Mouse (Mus musculus) C2C12 (cell line): ENCODE results near the gene Top2a. TPM values are rescaled to one million over a fixed set of nuclear protein-coding genes. Genes with fewer than 3 reads are reported as not detected.

Experiments
- H3K27me3 ChIP-seq: one replicate; pipeline ENCODE4 v1.6.1; 2011; ENCODE audit not compliant: control insufficient read depth, insufficient read depth, insufficient read length
- H3K36me3 ChIP-seq: one replicate; pipeline ENCODE4 v1.6.1; 2011; ENCODE audit not compliant: control insufficient read depth, insufficient read depth
- H3K4me3 ChIP-seq: one replicate; pipeline ENCODE4 v1.5.1; 2011; ENCODE audit warnings: mild to moderate bottlenecking, control low read depth; ENCODE audit not compliant: poor library complexity, insufficient read depth, severe bottlenecking
- H3K79me2 ChIP-seq: one replicate; pipeline ENCODE4 v1.6.1; 2011; ENCODE audit not compliant: control insufficient read depth, insufficient read depth
- H3K79me3 ChIP-seq: one replicate; pipeline ENCODE4 v1.6.1; 2011; ENCODE audit warnings: low read depth, control low read depth
- H3ac ChIP-seq: one replicate; pipeline ENCODE3; 2011; ENCODE audit warnings: low read depth; ENCODE audit not compliant: control insufficient read depth, insufficient read length
- CEBPB ChIP-seq: IDR thresholded peaks from one replicate; pipeline ENCODE4 v1.6.1; 2011; ENCODE audit warnings: low read depth, mild to moderate bottlenecking, control low read depth, moderate library complexity
- CTCF ChIP-seq: IDR thresholded peaks from one replicate; pipeline ENCODE4 v1.5.1; 2011; ENCODE audit not compliant: control insufficient read depth, insufficient read depth, insufficient read length
- FOSL1 ChIP-seq: IDR thresholded peaks from one replicate; pipeline ENCODE4 v1.8.0; 2011; ENCODE audit warnings: mild to moderate bottlenecking, low read length; ENCODE audit not compliant: poor library complexity, insufficient read depth, severe bottlenecking
- MAX ChIP-seq: IDR thresholded peaks from one replicate; pipeline ENCODE4 v1.6.1; 2011; ENCODE audit warnings: mild to moderate bottlenecking, control low read depth
- MYOD1 ChIP-seq: IDR thresholded peaks from one replicate; pipeline ENCODE4 v1.6.1; 2011; ENCODE audit warnings: low read depth; ENCODE audit not compliant: control insufficient read depth, insufficient read length
- MYOG ChIP-seq: IDR thresholded peaks from one replicate; pipeline ENCODE4 v1.6.1; 2011; ENCODE audit not compliant: control insufficient read depth, insufficient read length; ENCODE audit errors: extremely low read depth
- USF1 ChIP-seq: IDR thresholded peaks from one replicate; pipeline ENCODE4 v1.6.1; 2011; ENCODE audit warnings: low read depth, mild to moderate bottlenecking, control low read depth, moderate library complexity
- polyA plus RNA-seq: library from polyadenylated mRNA; unstranded; fragments of >200 nt; fragmentation: generic; extraction: Trizol; gene quantifications from one replicate; pipeline ENCODE4 v1.2.1, GENCODE M21; 2012; ENCODE audit warnings: missing spikeins

The Top2a gene
- polyA plus RNA-seq, 1 experiment = 83.8 TPM

GRCm38 (mm10) chr11:99065353-99065752 is 41.4 kb upstream of the Top2a start:
- H3K27me3 ChIP-seq = no peaks in the 10 kb centered on the region
- H3K36me3 ChIP-seq = no peaks in the 10 kb centered on the region
- no peaks in the 10 kb centered on the region for H3K79me2 ChIP-seq
- TF ChIP-seq MYOG (no peak), CTCF (no peak)
- H3ac ChIP-seq = no peak overlapping the region
- H3K79me3 ChIP-seq = no peaks in the 10 kb centered on the region
- H3K4me3 ChIP-seq = no peak overlapping the region

- Histone ChIP-seq H3K4me3 (no peak overlapping the region), H3K27me3 (no peaks in the 10 kb centered on the region)
These were observed 39.6 kb upstream of the Top2a start for GRCm38 (mm10) chr11:99063406-99064131.

DNA sequence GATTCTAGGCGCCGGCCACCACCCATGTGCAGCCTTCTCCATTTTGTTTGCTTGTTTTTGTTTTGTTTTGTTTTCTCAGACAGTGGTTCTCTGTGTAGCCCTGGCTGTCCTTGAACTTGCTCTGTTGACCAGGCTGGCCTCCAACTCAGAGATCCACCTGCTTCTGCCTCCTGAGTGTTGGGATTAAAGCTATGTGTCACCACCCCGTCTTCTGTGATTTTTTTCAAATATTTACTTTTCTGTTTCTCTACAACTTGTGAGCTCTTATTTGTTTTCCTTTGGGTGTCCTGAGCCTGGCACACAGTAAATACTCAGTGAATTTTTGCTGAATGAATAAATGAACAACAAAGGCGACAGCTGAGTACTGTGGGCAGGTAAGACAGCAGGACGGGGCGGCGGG is 38.7 kb upstream of the Top2a start:
- Histone ChIP-seq H3K4me3 (no peak overlapping the region), H3K79me2 (no peaks in the 10 kb centered on the region), H3ac (no peak overlapping the region), H3K36me3 (no peaks in the 10 kb centered on the region), H3K27me3 (no peaks in the 10 kb centered on the region), H3K79me3 (no peaks in the 10 kb centered on the region)
- no peak for TF ChIP-seq USF1
- no peak for TF ChIP-seq MAX
- TF ChIP-seq MYOG = no peak
- TF ChIP-seq FOSL1 = no peak

More at GRCm38 (mm10) chr11:99063406-99064131, 39.6 kb upstream of the Top2a start:
- Histone ChIP-seq H3ac (no peak overlapping the region), H3K36me3 (no peaks in the 10 kb centered on the region), H3K79me2 (no peaks in the 10 kb centered on the region), H3K79me3 (no peaks in the 10 kb centered on the region)
- no peak for TF ChIP-seq USF1
- no peak for TF ChIP-seq FOSL1
- TF ChIP-seq MYOG = no peak
- TF ChIP-seq MYOD1 = no peak
- no peak for TF ChIP-seq CEBPB
- TF ChIP-seq MAX = no peak
- TF ChIP-seq CTCF = no peak

- Histone ChIP-seq H3K4me3 (no peak overlapping the region), H3K79me2 (no peaks in the 10 kb centered on the region), H3K79me3 (no peaks in the 10 kb centered on the region), H3K36me3 (no peaks in the 10 kb centered on the region), H3K27me3 (no peaks in the 10 kb centered on the region), H3ac (no peak overlapping the region)
- no peak for TF ChIP-seq CEBPB
- TF ChIP-seq USF1 = no peak
These were observed 36.4 kb upstream of the Top2a start for GRCm38 (mm10) chr11:99060435-99060834.

DNA sequence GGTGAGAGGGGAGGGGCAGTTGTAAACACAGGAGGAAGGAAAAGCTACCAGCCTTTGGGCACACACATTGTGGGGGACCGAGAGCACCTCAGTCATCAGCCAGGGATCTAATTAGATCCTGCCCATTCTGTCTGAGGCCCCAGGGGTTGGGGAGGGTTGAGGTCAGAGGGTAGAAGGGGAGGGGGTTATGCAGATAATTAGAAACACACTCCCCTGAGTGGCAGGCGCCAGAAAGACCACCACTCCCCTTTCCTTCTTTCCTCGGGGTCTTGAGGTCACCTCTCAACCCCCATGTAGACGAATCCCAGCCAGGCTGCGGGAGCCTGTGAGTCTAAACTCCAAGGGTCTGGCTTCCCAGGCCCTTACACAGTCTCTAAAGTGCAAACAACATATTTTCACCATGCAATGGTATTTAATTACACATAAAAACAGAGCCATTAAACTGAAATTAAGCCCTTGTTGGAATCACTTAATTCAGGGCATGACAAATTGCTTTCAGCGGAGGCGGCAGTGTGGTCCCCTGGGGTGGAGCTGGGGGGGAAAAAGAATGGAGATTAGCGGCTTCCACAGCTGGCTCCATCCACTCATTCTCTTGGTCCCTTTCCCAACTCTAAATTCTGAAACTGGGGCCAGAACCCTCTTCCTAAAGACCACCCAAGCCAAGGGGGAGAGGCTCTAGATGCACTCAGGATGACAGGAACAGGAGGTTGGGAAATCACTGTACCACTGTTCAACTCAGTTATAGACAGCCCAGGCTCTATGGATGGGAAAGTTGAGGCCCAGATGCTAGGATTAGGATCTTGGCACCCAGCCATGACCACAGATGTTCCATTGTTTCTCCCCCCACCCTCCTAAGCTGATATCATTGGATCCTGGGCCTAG is 31.8 kb upstream of the Top2a start:
- Histone ChIP-seq H3K36me3 (no peaks in the 10 kb centered on the region), H3ac (no peak overlapping the region), H3K79me2 (no peaks in the 10 kb centered on the region), H3K4me3 (no peak overlapping the region), H3K79me3 (no peaks in the 10 kb centered on the region), H3K27me3 (no peaks in the 10 kb centered on the region)
- TF ChIP-seq FOSL1 (no peak), CEBPB (no peak), CTCF (no peak), USF1 (no peak), MAX (no peak), MYOG (no peak), MYOD1 (no peak)

DNA sequence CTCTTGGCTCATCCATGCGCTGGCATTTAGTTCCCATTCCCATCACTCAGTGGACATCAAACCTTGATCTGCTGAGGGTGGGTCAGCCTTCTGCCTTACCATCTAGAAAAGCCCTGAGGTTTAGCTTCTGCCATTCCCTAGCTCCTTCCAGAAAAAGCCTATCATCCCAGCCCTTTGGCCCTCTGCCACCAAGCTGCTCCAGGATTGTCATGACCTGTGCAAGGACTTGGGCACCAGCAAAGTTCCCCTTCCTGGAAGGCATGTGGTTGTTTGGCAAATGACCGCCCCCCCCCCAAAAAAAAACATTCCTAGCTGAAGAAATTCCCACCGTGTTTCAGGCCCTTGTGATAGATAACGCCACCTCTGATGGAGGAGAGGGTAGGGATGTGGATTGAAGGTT is 31.2 kb upstream of the Top2a start:
- Histone ChIP-seq H3K27me3 (no peaks in the 10 kb centered on the region), H3K79me3 (no peaks in the 10 kb centered on the region), H3K4me3 (no peak overlapping the region), H3K79me2 (no peaks in the 10 kb centered on the region), H3K36me3 (no peaks in the 10 kb centered on the region), H3ac (no peak overlapping the region)
- TF ChIP-seq MYOG (no peak), CEBPB (no peak), FOSL1 (no peak), CTCF (no peak), USF1 (no peak), MAX (no peak), MYOD1 (no peak)
